Mouse (Mus musculus) spleen, postnatal 10 days (tissue): ENCODE results near the gene Gipc1.

Experiments
- DNase-seq, 2 experiments: peaks; one replicate each; pipeline ENCODE4 v3.0.0; 2021 to 2022; ENCODE audit warnings: low spot score in 2 of 2

The Gipc1 gene

DNA sequence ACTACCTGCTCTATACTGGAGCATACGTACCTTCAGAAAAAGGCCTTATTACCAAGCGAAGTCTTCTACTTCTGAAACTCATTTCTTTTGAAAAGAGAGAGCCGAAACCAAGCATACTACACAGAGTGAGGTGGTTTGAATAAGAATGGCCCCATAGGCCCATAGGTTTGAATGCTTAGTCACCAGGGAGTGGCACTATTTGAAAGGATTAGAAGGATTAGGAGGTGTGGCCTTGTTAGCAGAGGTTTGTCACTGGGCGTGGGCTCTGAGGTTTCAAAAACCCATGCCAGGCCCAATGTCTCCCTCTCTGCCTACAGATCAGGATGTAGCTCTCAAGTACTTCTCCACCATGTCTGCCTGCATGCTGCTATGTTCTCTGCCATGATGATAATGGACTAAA lies 4.4 kb upstream of the Gipc1 start:
- DNase-seq: no peak

DNA sequence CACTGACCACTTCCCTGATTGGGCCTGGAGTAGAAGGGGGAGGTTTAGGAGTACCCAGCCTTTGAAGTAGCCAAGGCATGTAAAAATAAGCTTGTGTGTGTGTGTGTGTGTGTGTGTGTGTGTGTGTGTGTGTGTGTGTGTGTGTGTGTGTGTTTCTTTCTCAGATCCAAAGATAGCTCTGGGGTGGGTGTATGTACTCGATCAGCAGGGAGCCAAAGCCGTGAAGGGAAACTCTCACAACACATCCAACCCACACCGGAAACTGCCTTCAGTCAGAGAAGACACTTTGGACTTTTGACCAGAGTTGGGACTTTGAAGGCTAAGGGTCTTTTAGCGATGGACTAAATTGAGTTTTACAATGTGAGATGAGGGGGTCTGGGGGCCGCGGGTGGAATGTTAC lies 2.8 kb upstream of the Gipc1 start:
- no peak for DNase-seq

DNA sequence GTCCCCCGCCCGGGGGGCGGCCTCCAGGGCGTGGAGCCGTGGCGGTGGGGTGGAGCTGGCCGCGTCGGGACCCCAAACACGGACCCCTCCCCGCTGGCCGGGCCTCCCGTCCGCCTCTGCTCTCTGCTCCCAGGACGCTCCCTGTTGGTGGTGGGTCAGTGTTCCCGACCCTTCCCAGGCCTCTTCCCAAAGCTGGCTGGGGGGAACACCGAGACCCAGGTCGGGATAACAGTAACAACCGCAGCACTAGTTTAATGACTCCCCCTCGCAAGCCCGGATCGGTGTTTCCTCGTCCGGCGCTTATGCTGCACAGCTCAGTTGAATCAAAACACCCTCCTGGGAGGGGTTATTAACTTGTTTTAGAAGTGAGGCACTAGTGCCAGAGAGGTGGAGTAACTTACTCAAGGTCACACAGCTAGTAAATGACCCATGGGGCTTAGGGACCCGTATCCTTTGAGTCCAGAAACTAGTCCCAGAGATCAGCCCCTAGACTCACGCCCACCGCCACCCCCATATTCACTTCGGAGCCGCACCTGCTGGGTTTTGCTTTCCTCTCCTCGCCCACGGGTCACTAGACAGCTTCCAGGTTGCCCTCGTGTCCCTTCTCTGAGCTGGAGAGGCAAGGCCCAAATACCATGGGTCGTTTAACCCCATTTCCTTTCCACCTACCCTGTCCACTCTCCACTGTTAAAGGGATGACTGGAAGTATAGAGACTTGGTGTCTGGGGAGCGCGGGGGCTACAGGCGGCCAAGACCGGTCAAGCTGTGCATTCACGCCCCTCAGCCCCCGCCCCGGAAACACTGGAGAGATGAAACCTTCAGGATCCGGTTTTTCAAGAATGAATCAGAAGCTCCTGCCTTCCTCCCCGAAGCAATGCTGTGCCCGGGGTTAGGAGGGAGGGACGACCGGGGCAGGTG lies 526 bp downstream of the Gipc1 start:
- no peak for DNase-seq

DNA sequence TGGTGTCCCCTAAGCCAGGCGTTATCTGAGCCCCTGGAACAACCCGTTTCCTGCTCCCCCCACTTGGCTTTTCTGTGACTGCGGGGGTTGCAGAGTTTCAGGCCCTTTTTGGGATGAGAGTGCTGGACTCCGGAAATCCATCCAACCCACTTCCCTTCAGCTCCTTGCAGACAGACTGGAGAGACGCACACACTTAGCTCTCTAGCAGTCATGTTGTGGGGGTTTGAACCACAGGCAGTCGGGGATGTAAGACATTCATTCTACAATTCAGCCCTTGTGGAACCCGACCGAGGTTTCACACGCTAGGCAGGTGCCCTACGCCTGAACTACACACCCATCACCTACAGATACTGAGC lies 1.2 kb downstream of the Gipc1 start:
- DNase-seq: peak in 1 of 2 experiments; percentile 19

DNA sequence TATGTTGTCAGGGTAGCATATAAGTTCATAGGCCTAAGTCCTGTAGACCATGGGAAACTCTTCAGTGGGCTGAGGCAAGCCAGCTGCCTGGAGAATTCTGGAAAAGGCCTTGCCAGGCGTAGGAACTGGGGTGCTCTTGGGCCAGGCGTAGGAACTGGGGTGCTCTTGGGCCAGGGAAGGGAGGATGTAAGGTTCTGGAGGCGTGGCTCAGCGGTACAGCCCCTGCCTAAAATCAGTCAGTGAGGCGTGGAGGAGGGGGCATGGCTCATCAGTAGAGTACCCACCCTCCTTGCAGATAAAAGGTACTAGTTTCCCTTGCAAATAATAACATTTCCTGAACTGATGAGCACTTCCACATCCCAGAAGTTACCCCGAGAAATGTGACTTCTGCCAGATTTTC lies 2.2 kb downstream of the Gipc1 start:
- no peak for DNase-seq

DNA sequence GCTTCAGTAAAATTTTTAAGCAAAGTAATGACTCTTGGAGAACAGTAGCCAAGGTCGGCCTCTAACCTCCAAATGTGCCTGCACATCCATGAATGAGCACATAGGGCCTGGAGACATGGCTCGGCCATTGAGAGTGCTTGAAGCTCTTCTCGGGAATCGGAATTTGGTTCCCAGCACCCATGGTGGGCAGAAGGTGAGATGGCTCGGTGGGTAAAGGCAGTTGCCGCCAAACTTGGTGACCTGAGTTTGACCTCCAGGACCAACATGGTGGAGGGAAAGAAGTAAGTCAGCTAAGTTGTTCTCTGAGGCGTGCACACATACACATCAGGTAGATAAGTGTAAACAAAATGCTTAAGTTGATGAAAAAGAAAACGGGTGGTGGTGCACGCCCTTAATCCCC lies 3.6 kb downstream of the Gipc1 start:
- DNase-seq: no peak

DNA sequence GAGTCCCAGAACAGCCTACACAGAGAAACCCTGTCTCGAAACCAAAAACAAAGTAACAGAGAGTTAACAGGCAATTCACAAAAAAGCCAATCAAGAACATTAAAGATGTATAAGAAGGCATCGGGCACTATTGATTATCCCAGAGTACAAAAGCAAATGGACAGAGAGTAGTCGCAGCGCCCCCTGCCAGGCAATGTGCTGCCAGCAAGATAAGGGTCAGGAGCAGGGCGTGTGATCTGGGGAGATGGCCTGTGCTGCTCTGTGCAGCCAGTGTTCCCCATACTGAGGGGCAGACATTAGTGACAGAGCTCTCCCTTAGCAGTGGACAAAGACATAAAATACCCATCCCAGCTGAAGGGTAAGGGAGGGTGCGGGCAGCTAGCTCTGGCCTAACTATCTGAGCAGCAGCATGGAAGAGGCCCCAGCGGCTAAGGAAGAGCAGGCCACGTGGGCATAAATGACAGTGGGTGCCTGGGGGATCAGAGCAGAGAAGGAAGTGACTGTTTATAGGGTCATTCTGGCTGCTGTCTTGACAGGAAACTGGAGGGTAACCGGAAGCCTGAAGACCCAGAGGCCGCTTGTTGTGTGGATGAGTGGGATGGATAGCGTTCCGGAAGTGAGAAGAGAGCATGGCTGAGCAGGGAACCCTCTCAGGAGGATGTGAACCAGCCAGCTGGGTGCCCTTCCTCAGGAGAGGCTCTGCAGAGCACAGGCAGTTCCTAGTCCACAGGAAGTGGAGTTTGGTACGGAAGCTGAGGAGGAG lies 4.2 kb downstream of the Gipc1 start:
- DNase-seq: peak in 1 of 2 experiments; percentile 63

DNA sequence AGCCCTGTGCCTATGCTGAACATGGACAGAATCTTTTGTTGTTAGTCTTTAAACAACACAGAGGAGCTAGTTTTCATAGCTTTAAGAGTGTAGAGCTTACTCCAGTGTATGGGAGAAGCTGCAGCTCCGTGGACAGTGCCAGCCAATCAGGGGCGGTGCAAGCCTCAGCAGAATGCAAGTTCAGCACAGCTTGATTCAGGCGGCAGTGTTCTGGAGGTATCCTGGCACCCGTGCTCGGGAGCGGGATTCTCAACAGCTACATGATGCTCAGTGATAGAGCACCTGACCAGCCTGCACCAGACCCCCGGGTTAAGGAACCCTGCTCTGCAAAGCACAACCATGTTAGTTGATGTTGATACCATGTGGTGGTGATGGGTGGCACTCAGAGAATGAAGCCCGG lies 8.1 kb downstream of the Gipc1 start:
- DNase-seq: no peak

DNA sequence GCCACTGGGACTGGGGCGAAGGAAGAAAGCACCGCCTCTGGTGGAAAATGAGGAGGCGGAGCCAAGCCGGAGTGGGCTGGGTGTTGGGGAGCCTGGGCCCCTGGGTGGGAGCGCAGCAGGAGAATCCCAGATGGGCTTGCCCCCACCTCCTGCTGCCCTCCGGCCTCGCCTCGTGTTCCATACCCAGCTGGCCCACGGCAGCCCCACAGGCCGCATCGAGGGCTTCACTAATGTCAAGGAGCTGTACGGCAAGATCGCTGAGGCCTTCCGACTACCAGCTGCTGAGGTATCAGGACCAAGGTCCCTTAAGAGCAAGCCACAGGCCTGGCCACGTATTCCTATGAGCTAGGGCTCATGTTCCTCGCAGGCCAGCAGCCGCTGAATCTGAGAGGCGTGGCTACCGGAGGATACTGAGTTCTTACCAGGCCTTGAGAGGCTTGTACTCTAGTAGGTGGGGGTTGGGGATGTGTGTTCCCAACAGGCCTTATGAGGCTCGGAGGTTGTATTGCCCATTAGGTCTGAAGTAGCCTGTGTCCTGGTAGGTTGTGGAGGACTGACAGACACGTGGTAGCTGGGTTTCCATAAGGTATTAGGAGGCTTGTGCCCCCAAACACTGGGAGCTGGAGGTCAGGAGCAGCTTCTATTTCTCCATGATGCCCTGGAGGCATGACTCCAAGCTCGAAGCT lies 8.7 kb downstream of the Gipc1 start:
- DNase-seq: no peak

DNA sequence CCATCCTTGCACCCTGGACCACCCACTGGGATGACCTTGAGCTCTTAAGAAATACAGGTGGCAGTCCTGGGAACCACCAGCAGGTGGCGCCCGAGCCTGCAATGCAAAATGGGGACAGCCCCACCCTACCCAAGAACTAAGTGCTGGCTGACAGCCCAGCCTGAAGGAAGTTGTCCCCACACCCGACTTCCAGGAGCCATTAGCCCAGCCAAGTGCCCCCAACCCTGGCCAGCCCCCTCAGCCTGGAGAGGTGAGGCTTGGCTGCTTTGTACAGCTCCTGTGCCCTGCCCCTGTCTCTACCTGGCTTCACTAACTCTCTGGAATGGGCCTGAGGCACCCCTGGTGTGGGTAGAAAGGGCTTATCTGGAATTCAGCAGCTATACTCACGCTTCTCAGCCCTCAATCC lies 9.9 kb downstream of the Gipc1 start:
- peak; percentile 94 for DNase-seq

DNA sequence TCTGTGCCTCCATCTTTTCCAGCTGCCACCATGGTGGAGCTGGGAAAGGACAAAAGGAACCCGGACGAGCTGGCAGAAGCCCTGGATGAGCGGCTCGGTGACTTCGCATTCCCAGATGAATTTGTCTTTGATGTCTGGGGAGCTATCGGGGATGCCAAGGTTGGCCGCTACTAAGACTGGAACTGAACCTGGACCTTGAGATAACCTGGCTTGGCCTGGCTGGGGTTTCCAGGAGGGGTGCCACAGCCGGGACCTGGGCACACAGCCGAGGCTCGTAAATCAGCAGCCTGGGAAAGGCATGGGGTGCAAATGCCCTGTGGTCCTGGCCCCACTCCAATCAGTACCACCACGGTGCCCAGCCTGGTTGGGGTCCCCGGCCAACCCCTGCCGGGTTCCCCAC lies 11.6 kb downstream of the Gipc1 start:
- DNase-seq: no peak

DNA sequence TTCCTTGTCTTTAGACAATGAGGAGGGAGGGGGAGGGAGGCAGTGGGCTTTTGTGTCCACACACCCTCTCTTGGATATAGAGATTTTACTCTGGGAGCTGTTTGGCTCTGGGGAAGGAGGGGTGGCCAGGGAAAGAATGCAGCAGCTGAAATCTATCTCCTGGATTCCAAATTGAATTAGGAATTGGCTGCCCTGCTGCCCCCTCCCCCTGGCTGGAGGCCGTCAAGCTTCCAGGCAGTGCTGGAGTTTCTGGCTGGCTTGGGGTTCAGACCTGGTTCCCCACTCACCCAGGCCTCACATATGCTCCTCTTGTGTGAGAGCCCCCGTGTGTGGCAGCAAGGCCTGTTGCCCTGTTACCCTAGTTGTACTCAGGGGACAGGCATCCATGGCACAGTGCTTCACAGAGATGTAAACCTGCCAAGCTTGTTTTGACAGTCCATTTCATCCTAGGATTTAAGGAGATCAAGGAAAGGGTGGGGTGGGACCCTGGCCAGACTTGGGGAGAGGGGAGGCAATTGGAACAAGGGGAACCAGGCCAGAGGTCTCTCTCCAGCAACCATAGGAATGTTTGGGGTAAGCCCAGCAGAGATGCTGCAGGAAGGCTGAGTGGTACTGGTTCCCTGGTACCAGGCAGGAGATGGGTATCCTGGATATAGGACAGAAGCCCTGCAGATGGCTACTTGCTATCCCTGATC lies 12.6 kb downstream of the Gipc1 start:
- no peak for DNase-seq

DNA sequence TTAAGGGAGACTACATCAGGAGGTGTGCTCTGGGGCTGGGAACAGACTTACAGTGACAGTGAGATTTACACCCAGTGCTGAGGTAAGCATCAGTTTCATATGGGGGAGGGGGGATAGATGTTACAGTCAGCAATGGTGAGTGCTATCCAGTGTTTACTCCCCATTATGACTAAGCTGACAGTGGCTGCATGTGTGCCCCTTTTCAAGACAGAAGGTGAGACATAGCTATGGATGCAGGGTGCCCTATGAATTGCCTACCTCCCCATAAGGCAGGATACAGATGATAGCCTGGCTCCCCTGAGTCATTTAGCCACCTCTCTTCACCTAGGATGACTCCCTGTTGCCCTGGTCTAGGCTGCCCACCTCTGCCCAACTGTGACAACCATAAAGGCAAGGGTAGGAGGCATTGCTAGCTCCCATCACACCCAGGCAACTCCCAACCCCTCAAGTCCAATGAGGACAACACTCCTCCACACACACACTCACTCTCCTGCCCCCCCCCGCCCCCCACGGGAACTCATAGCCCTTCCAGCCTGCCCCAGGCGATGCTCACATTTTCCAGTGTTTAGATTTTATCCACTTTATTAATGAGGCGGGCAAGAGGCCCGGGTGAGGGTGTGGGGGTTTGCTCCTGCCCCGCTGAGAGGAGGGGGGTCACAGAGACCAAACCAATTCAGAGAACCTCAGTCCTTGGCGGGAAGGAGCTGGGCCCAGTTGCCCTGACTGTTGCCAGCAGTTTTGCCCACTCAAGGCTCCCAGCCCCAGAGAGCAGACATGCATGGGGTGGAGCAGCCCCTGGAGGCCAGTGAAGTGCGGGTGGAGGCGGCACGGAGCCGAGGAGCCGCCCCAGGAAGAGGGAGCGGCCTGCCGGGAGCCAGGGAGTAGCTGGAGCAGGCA lies 13.7 kb downstream of the Gipc1 start, which contains the start of gene Ptger1:
Ptger1 (plus strand) TSS at position 710 of the 897 bp plus-strand sequence.
- no peak for DNase-seq

DNA sequence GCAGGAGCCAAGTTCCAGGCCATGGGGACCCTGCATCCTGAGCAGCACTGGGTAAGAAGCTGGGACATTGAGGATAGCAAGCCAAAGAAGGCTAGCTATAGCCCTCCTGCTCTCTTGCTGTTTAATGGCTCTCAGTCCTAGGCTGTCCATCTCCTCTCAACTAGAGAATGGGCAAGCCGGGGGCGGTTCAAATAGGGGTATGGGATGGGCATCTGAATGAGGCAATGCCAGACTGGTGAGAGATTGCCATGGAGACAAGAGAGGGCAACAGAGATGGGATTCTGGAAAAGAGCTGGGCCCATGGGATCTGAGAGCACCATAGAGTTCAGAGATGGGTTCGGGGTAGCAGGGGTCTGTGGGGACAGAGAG lies 14.4 kb downstream of the Gipc1 start:
- DNase-seq: no peak

DNA sequence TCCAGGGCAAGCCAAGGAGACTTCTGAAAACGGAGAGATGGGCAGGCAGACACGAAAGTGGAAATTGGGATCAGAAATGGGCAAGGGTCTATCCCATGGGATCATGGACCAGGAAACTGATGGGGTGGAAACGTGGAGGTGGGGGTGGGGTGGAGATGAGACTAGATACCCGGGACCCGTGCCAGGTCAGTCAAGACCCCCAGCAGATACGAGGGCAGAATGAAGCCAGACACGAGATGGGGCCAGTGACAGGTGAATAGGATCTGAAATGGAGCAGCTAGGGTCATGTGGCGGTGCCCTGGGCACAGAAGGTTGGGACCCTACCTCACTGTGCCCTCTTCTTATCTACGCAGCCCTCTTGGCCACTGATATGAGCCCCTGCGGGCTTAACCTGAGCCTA lies 15.0 kb downstream of the Gipc1 start:
- no peak for DNase-seq

DNA sequence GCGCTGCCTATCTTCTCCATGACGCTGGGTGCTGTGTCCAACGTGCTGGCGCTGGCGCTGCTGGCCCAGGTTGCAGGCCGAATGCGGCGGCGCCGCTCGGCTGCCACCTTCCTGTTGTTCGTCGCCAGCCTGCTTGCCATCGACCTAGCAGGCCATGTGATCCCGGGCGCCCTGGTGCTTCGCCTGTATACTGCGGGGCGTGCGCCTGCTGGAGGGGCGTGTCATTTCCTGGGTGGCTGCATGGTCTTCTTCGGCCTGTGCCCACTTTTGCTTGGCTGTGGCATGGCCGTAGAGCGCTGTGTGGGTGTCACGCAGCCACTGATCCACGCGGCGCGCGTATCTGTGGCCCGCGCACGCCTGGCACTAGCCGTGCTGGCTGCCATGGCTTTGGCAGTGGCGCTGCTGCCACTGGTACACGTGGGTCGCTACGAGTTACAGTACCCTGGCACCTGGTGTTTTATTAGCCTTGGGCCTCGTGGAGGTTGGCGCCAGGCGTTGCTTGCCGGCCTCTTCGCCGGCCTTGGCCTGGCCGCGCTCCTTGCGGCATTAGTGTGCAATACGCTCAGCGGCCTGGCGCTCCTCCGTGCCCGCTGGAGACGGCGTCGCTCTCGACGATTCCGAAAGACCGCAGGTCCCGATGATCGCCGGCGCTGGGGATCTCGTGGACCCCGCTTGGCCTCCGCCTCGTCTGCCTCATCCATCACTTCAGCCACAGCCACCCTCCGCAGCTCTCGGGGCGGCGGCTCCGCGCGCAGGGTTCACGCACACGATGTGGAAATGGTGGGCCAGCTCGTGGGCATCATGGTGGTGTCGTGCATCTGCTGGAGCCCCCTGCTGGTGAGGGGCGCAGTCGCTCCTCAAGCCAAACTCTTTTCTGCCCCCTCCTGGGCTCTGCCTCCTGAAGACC lies 15.8 kb downstream of the Gipc1 start:
- peak; percentile 31 to 72 for DNase-seq

DNA sequence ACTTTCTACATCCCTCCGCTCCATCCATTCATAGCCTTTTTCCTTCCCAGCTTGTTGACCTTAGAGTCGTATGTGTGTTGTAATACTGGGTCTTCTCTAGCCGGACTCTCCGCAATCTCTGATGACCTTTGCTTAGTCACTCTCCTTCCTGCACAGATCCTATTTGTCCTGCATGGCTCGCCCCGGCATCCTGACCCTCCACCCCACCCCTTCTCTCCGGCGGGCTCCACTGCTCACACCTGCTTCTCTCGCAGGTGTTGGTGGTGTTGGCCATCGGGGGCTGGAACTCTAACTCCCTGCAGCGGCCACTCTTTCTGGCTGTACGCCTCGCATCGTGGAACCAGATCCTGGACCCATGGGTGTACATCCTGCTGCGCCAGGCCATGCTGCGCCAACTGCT lies 16.5 kb downstream of the Gipc1 start:
- no peak for DNase-seq

DNA sequence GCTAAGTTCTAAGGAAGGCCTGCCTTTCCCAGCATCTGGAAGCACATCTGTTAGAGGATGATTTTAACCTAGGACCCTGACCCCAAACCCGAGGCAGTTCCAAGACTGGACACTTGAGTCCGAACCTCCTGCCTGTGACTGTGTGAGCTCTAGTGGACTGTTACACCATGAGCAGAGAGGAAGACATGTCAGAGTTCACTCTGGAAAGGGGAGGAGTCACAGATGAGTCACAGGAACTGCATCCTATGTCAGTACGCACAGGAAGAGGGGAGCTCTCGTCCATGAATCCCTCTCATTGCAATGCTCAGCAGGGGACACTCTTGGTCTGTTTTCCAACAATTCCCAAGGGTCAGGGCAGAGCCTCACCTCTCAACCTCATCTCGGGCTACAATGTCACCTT lies 20.5 kb downstream of the Gipc1 start:
- no peak for DNase-seq

DNA sequence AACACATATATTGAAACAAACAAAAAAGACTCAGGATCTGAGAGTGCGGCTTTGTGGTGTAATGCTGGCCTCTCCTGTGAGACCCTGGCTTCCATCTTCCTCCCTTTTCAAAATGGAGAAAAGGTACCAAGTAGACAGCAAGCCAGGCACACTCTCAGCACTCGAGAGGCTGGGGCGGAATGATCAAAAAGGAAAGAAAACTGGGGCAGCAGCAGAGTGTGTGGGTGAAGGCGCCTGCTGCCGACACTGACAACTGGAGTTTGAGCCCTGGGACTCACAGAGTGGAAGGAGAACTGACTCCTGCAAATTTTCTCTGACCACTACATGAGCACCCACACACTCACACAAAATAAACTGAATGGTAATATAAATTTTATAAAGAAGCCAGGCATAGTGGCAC lies 22.0 kb downstream of the Gipc1 start:
- DNase-seq: no peak

DNA sequence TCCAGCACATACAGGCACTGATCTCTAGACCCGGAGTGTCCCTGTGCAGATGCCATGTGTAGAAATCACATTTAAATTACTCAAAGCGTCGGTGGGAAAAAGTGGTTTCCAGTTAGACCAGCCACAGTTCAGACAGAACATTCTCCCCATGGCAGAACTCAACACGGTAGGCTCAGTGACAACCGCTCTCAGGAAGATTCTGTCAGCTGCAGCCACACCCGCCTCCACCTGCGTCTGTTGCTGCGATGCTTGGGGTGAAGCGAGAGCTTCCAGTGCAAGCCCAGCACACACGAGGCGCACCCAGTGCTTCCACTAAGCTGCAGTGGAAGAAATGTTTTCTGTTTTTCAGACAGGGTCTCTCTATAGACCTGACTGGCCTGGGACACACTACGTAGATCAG lies 27.4 kb downstream of the Gipc1 start:
- no peak for DNase-seq
